Mouse (Mus musculus) kidney, adult 2 months (tissue): Measurements from ENCODE around the gene B4galt3.

Experiments used
- CTCF ChIP-seq: fragments of 200-500 bp; conservative IDR thresholded peaks from 2 replicates; pipeline ENCODE4 v1.5.1; 2011; ENCODE audit warnings: low read depth, mild to moderate bottlenecking, control low read depth, low read length, moderate library complexity, mixed read lengths; ENCODE audit not compliant: insufficient read depth, insufficient read length
- POLR2A ChIP-seq: fragments of 200-500 bp; IDR thresholded peaks from one replicate; pipeline ENCODE4 v1.6.1; 2011; ENCODE audit warnings: low read depth, low read length, control low read depth

GRCm38 (mm10) chr1:171278436-171278835, 8.3 kb downstream of the B4galt3 start:
- no peak for TF ChIP-seq CTCF
- no peak for TF ChIP-seq POLR2A
